Mouse (Mus musculus): ENCODE measurements around the gene Galnt12. TPM values are rescaled to one million over a fixed set of nuclear protein-coding genes. Genes with fewer than 3 reads are reported as not detected.

Galnt12 gene
- 0.20 and 1.3 TPM in 2 replicates for polyA plus RNA-seq (2021; fragmentation: Nextera tagmentation)
- long read RNA-seq, experiment 1, partial matches to known transcripts, result 0 of 2 reads
- long read RNA-seq, experiment 1, other reads (novel, unspliced or antisense), result 2 of 2 reads
- long read RNA-seq, experiment 2, result 0 reads

GRCm38 (mm10) chr4:47091493-47092386 lies at the start of gene Galnt12:
Gene Galnt12, plus strand, starts transcription at chr4:47091909.

GRCm38 (mm10) chr4:47056791-47057509 lies 34.8 kb upstream of the Galnt12 start, which contains the start of gene Anks6:
Gene Anks6, minus strand, starts transcription at chr4:47057427.

Other genes with a start within 250 kb of the Galnt12 start
- gene Gabbr2, start 100.0 kb upstream of the Galnt12 start, polyA plus RNA-seq (2021; fragmentation: Nextera tagmentation), result 24.2 and 32.4 TPM in 2 replicates
- gene Anks6, start 34.5 kb upstream of the Galnt12 start, polyA plus RNA-seq (2021; fragmentation: Nextera tagmentation), result 0.36 and 0.54 TPM in 2 replicates
- gene Col15a1, start 116.3 kb downstream of the Galnt12 start, polyA plus RNA-seq (2021; fragmentation: Nextera tagmentation), result 0.33 and 0.67 TPM in 2 replicates